Mouse (Mus musculus) megakaryocyte-erythroid progenitor cell, adult 5-6 weeks (primary cell): ENCODE measurements around the gene C8a. TPM values are rescaled to one million over a fixed set of nuclear protein-coding genes. Genes with fewer than 3 reads are reported as not detected.

ENCODE experiments used
- ATAC-seq: replicated peaks from 2 replicates; pipeline ENCODE4 v1.8.0; 2016; ENCODE audit warnings: mild to moderate bottlenecking, inconsistent platforms; ENCODE audit not compliant: severe bottlenecking, poor library complexity, low FRiP score, low TSS enrichment
- total RNA-seq, 2 experiments: library from RNA; stranded (forward) in 1 of 2; stranded (reverse) in 1 of 2; fragments of 200-1000, 215-1000 nt in 1 of 2; fragments of >200 nt in 1 of 2; fragmentation: Nextera tagmentation in 1 of 2; gene quantifications; 2 replicates each; pipeline ENCODE4 v1.2.3; 2014 to 2017

The C8a gene
- total RNA-seq, 2 experiments from 2014 or later: not detected

GRCm38 (mm10) chr4:104781441-104781840 lies 94.8 kb downstream of the C8a start:
- no peak for ATAC-seq

- no peak for ATAC-seq
These were observed 96.7 kb downstream of the C8a start for GRCm38 (mm10) chr4:104779460-104779859.

- no peak for ATAC-seq
These were observed 100.6 kb downstream of the C8a start for GRCm38 (mm10) chr4:104775601-104776000.

GRCm38 (mm10) chr4:104770331-104770730 lies 105.9 kb downstream of the C8a start:
- ATAC-seq: no peak

- ATAC-seq: no peak
These were observed 106.6 kb downstream of the C8a start for GRCm38 (mm10) chr4:104769602-104770001.

GRCm38 (mm10) chr4:104768190-104768589 lies 108.0 kb downstream of the C8a start:
- no peak for ATAC-seq

- ATAC-seq: no peak
These were observed 110.1 kb downstream of the C8a start, which contains the start of gene C8b for GRCm38 (mm10) chr4:104766065-104766464. TSS of gene C8b (plus strand) at chr4:104766317.

Other genes starting within 250 kb of the C8a start
- gene C8b, start 110.1 kb downstream of the C8a start, total RNA-seq (2014; fragmentation: Nextera tagmentation): not detected in 2 replicates
- not detected in 2 replicates for gene C8b, start 110.1 kb downstream of the C8a start, total RNA-seq (2017)
- not detected in 2 replicates for gene Gm17662, start 19.1 kb downstream of the C8a start, total RNA-seq (2014; fragmentation: Nextera tagmentation)
- not detected in 2 replicates for gene Gm17662, start 19.1 kb downstream of the C8a start, total RNA-seq (2017)
- gene Fyb2, start 37.1 kb upstream of the C8a start, total RNA-seq (2014; fragmentation: Nextera tagmentation): not detected in 2 replicates
- gene Fyb2, start 37.1 kb upstream of the C8a start, total RNA-seq (2017): not detected in 2 replicates
- gene Prkaa2, start 233.5 kb upstream of the C8a start, total RNA-seq (2014; fragmentation: Nextera tagmentation): 0.04 TPM in 1 of 2 replicates, not detected in the other
- not detected in 2 replicates for gene Prkaa2, start 233.5 kb upstream of the C8a start, total RNA-seq (2017)